Mouse (Mus musculus): ENCODE measurements around the gene Snrpa1. TPM values are rescaled to one million over a fixed set of nuclear protein-coding genes. Genes with fewer than 3 reads are reported as not detected.
A peak's percentile ranks its signal among the peaks of the same experiment; 100 is the strongest.

The Snrpa1 gene
- polyA plus RNA-seq, 1 experiment from 2014 or later: 134 TPM

- peaks cover 37% of the 10 kb centered on the region for H3K4me1 ChIP-seq (ENCODE audit: control insufficient read depth, insufficient read depth, low read length)
- H3K27ac ChIP-seq (replicated peaks; ENCODE audit: low read depth, low read length): no peak overlapping the region
- no peaks in the 10 kb centered on the region for H3K27me3 ChIP-seq (replicated peaks; ENCODE audit: control insufficient read depth, insufficient read depth, low read length)
- H3K9me3 ChIP-seq (ENCODE audit: control insufficient read depth, low read length): no peaks in the 10 kb centered on the region
- H3K9ac ChIP-seq (ENCODE audit: low read depth, low read length): no peak overlapping the region
- no peak for ATAC-seq (ENCODE audit: low read depth)
- DNase-seq (ENCODE audit: low spot score): no peak
- peaks cover 5% of the 10 kb centered on the region; the same call in 1 of the 2 replicates for H3K36me3 ChIP-seq (ENCODE audit: control insufficient read depth, insufficient read depth, low read length)
- H3K4me2 ChIP-seq (ENCODE audit: low read depth, low read length): no peak overlapping the region
- WGBS: 80% methylated on average over 11 of the region's 11 CpGs
- H3K4me3 ChIP-seq (ENCODE audit: low read depth, low read length): no peak overlapping the region
These were observed 57.1 kb downstream of the Snrpa1 start for GRCm38 (mm10) chr7:66115821-66116343.

GRCm38 (mm10) chr7:66116906-66117482 is 58.2 kb downstream of the Snrpa1 start:
- H3K9ac ChIP-seq (ENCODE audit: low read depth, low read length): no peak overlapping the region
- peaks cover 38% of the 10 kb centered on the region for H3K4me1 ChIP-seq (ENCODE audit: control insufficient read depth, insufficient read depth, low read length)
- DNase-seq (ENCODE audit: low spot score) (no peak), ATAC-seq (ENCODE audit: low read depth) (no peak)
- 78% methylated on average over 8 of the region's 8 CpGs for WGBS
- no peak overlapping the region for H3K27ac ChIP-seq (replicated peaks; ENCODE audit: low read depth, low read length)
- no peak overlapping the region for H3K4me2 ChIP-seq (ENCODE audit: low read depth, low read length)
- no peaks in the 10 kb centered on the region for H3K9me3 ChIP-seq (ENCODE audit: control insufficient read depth, low read length)
- H3K36me3 ChIP-seq (ENCODE audit: control insufficient read depth, insufficient read depth, low read length): peaks cover 5% of the 10 kb centered on the region; the same call in 1 of the 2 replicates
- H3K27me3 ChIP-seq (replicated peaks; ENCODE audit: control insufficient read depth, insufficient read depth, low read length): no peaks in the 10 kb centered on the region
- no peak overlapping the region for H3K4me3 ChIP-seq (ENCODE audit: low read depth, low read length)

- H3K27me3 ChIP-seq (replicated peaks; ENCODE audit: control insufficient read depth, insufficient read depth, low read length): no peaks in the 10 kb centered on the region
- no peak overlapping the region for H3K9ac ChIP-seq (ENCODE audit: low read depth, low read length)
- 76% methylated on average over 3 of the region's 3 CpGs for WGBS
- H3K4me1 ChIP-seq (ENCODE audit: control insufficient read depth, insufficient read depth, low read length): peaks cover 35% of the 10 kb centered on the region
- H3K4me2 ChIP-seq (ENCODE audit: low read depth, low read length): no peak overlapping the region
- no peak for ATAC-seq (ENCODE audit: low read depth)
- H3K9me3 ChIP-seq (ENCODE audit: control insufficient read depth, low read length): no peaks in the 10 kb centered on the region
- H3K27ac ChIP-seq (replicated peaks; ENCODE audit: low read depth, low read length): no peak overlapping the region
- peaks cover 5% of the 10 kb centered on the region; the same call in 1 of the 2 replicates for H3K36me3 ChIP-seq (ENCODE audit: control insufficient read depth, insufficient read depth, low read length)
- no peak for DNase-seq (ENCODE audit: low spot score)
- H3K4me3 ChIP-seq (ENCODE audit: low read depth, low read length): no peak overlapping the region
These were observed 59.2 kb downstream of the Snrpa1 start for GRCm38 (mm10) chr7:66118046-66118445.

GRCm38 (mm10) chr7:66118796-66119195 is 60.0 kb downstream of the Snrpa1 start:
- no peak for DNase-seq (ENCODE audit: low spot score)
- 0 out of 2 replicates have a peak overlapping the region, but pooled peaks have one; percentile 19 for H3K27ac ChIP-seq (replicated peaks; ENCODE audit: low read depth, low read length)
- H3K9ac ChIP-seq (ENCODE audit: low read depth, low read length): no peak overlapping the region
- peaks cover 32% of the 10 kb centered on the region for H3K4me1 ChIP-seq (ENCODE audit: control insufficient read depth, insufficient read depth, low read length)
- WGBS: 69% methylated on average over 7 of the region's 7 CpGs
- H3K27me3 ChIP-seq (replicated peaks; ENCODE audit: control insufficient read depth, insufficient read depth, low read length): no peaks in the 10 kb centered on the region
- no peak for ATAC-seq (ENCODE audit: low read depth)
- H3K4me3 ChIP-seq (ENCODE audit: low read depth, low read length): no peak overlapping the region
- peaks cover 5% of the 10 kb centered on the region; the same call in 1 of the 2 replicates for H3K36me3 ChIP-seq (ENCODE audit: control insufficient read depth, insufficient read depth, low read length)
- H3K4me2 ChIP-seq (ENCODE audit: low read depth, low read length): no peak overlapping the region
- H3K9me3 ChIP-seq (ENCODE audit: control insufficient read depth, low read length): no peaks in the 10 kb centered on the region

- Histone ChIP-seq H3K4me1 (ENCODE audit: control insufficient read depth, insufficient read depth, low read length) (peaks cover 32% of the 10 kb centered on the region), H3K36me3 (ENCODE audit: control insufficient read depth, insufficient read depth, low read length) (peaks cover 6% of the 10 kb centered on the region), H3K4me2 (ENCODE audit: low read depth, low read length) (no peak overlapping the region), H3K27me3 (replicated peaks; ENCODE audit: control insufficient read depth, insufficient read depth, low read length) (no peaks in the 10 kb centered on the region), H3K4me3 (ENCODE audit: low read depth, low read length) (no peak overlapping the region), H3K27ac (replicated peaks; ENCODE audit: low read depth, low read length) (no peak overlapping the region), H3K9me3 (ENCODE audit: control insufficient read depth, low read length) (no peaks in the 10 kb centered on the region), H3K9ac (ENCODE audit: low read depth, low read length) (no peak overlapping the region)
- 49% methylated on average over 1 of the region's 1 CpGs for WGBS
- peak; percentile 59 for DNase-seq (ENCODE audit: low spot score)
- ATAC-seq (ENCODE audit: low read depth): peak; percentile 60; the same call in 1 of the 2 replicates
These were observed 61.3 kb downstream of the Snrpa1 start for GRCm38 (mm10) chr7:66120139-66120538.

- DNase-seq (ENCODE audit: low spot score) (no peak), ATAC-seq (ENCODE audit: low read depth) (no peak)
- Histone ChIP-seq H3K4me2 (ENCODE audit: low read depth, low read length) (no peak overlapping the region), H3K9ac (ENCODE audit: low read depth, low read length) (no peak overlapping the region), H3K4me3 (ENCODE audit: low read depth, low read length) (no peak overlapping the region), H3K27ac (replicated peaks; ENCODE audit: low read depth, low read length) (peak overlapping the region; percentile 35; the same call in 1 of the 2 replicates), H3K36me3 (ENCODE audit: control insufficient read depth, insufficient read depth, low read length) (peaks cover 13% of the 10 kb centered on the region), H3K4me1 (ENCODE audit: control insufficient read depth, insufficient read depth, low read length) (peaks cover 32% of the 10 kb centered on the region), H3K27me3 (replicated peaks; ENCODE audit: control insufficient read depth, insufficient read depth, low read length) (no peaks in the 10 kb centered on the region), H3K9me3 (ENCODE audit: control insufficient read depth, low read length) (no peaks in the 10 kb centered on the region)
- WGBS: 35% methylated on average over 7 of the region's 7 CpGs
These were observed 62.0 kb downstream of the Snrpa1 start for GRCm38 (mm10) chr7:66120702-66121396.

Other genes starting within 250 kb of the Snrpa1 start
- 12.3 and 16.0 TPM in 2 replicates for gene Pcsk6, start 197.3 kb upstream of the Snrpa1 start, polyA plus RNA-seq (2014; fragmentation: Nextera tagmentation; extraction: Ambion mirVana)
- not detected in 2 replicates for gene Gm45213, start 15.4 kb upstream of the Snrpa1 start, polyA plus RNA-seq (2014; fragmentation: Nextera tagmentation; extraction: Ambion mirVana)
- 137 and 140 TPM in 2 replicates for gene Selenos, start 20.6 kb downstream of the Snrpa1 start, polyA plus RNA-seq (2014; fragmentation: Nextera tagmentation; extraction: Ambion mirVana)
- gene Chsy1, start 50.5 kb downstream of the Snrpa1 start, polyA plus RNA-seq (2014; fragmentation: Nextera tagmentation; extraction: Ambion mirVana): 34.4 and 36.6 TPM in 2 replicates